Mouse (Mus musculus): Measurements from ENCODE around the gene Hist1h1e.

DNA sequence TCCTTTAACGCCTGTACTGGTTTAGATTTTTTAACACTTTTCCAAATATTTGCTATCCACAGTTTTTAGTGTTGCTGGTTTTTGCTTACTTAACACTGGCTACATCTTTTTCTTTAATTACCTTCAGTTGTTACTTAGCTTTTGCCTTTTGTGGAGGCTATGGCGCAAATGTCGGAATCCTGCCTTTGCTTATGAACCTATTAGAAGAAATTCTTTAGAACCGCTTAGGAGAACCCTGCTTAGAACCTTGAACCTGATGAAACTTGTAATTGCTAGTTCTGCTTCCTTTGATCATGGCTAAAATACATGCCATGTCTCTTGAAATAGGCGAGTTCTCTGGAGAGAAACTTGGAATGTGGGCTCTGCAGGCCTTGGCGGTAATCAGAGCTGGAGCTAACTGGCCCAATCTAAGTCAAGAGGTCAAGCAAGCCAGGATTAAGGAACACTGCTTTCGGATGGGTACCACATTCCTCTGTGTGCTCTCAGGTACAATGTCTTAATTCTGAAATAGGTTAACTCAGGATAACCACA, 45.9 kb downstream of the Hist1h1e start:
- TF ChIP-seq CTCF (conservative IDR thresholded peaks at IDR 0.05; ENCODE audit: low read length), result no peak
- no peak for TF ChIP-seq POU5F1 (IDR thresholded peaks at IDR 0.05; ENCODE audit: borderline replicate concordance, low read length)
